Mouse (Mus musculus): ENCODE data around the gene Trim9.

DNA sequence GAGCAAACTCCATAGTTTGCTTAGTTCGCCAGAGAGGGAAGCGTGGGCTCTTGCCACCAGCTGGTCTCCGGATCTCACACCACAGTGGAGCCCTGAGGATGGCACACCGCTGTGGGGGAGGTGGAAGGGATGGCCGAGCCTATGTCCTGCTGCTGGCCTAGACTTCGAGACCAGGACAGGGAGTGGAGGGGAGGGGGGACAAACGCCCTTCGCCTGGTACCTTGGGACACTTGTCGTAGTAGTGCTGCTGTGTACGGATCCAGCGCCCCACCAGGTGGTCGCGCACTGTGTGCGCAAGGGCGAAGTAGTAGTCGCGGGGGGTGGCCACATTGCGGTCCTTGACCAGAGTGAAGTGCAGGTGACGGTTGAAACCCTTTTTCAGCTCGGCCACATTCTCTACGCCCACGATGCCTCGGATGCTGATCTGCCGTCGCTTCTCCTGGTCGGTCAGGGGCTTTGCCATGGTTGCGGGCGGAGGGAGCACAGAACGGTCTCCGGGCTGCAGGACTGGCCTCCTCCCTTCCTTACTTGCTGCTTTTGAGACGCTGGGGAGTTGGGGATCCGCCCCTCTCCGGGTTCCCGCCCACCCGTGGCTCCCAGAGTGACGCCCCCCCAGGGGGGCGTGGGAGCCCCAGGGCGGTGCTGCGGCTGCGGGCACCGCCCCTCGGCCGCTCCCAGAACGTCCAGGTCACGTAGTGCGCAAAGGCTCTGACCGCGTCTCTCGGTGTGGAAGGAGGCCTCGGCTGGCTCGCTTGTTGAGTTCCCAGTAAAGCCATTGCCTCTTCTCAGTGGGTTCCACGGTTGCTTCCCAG lies 120.1 kb downstream of the Trim9 start:
- TF ChIP-seq CTCF (conservative IDR thresholded peaks at IDR 0.05; ENCODE audit: low read length) (no peak), POU5F1 (IDR thresholded peaks at IDR 0.05; ENCODE audit: borderline replicate concordance, low read length) (no peak)
